Mouse (Mus musculus): ENCODE results near the gene Rpl18. TPM values are rescaled to one million over a fixed set of nuclear protein-coding genes. Genes with fewer than 3 reads are reported as not detected.

The Rpl18 gene
- polyA plus RNA-seq, 1 experiment from 2014 or later: 1,469 TPM

- H3K4me2 ChIP-seq: no peak overlapping the region
- 38% methylated on average over 2 of the region's 2 CpGs for WGBS
- no peaks in the 10 kb centered on the region for H3K36me3 ChIP-seq (ENCODE audit: control insufficient read depth, insufficient read depth, low read length)
- peaks cover 3% of the 10 kb centered on the region for H3K9me3 ChIP-seq (ENCODE audit: control insufficient read depth, low read length)
- H3K27ac ChIP-seq (ENCODE audit: low read depth, low read length): no peak overlapping the region
- ATAC-seq (replicated peaks; ENCODE audit: low FRiP score) (no peak), DNase-seq (ENCODE audit: low spot score) (no peak)
- H3K4me1 ChIP-seq (replicated peaks; ENCODE audit: control insufficient read depth, insufficient read depth, low read length): no peaks in the 10 kb centered on the region; the same call in 1 of the 2 replicates
- H3K9ac ChIP-seq (ENCODE audit: low read depth, low read length): no peak overlapping the region
- H3K4me3 ChIP-seq (ENCODE audit: low read depth, low read length): no peak overlapping the region
- no peaks in the 10 kb centered on the region for H3K27me3 ChIP-seq (replicated peaks; ENCODE audit: control insufficient read depth, insufficient read depth, low read length)
Observed at GRCm38 (mm10) chr7:45744387-45744786, 29.1 kb downstream of the Rpl18 start.

- Histone ChIP-seq H3K9ac (ENCODE audit: low read depth, low read length) (no peak overlapping the region), H3K4me1 (replicated peaks; ENCODE audit: control insufficient read depth, insufficient read depth, low read length) (no peaks in the 10 kb centered on the region; the same call in 1 of the 2 replicates), H3K36me3 (ENCODE audit: control insufficient read depth, insufficient read depth, low read length) (no peaks in the 10 kb centered on the region), H3K27ac (ENCODE audit: low read depth, low read length) (no peak overlapping the region), H3K27me3 (replicated peaks; ENCODE audit: control insufficient read depth, insufficient read depth, low read length) (no peaks in the 10 kb centered on the region), H3K9me3 (ENCODE audit: control insufficient read depth, low read length) (peaks cover 3% of the 10 kb centered on the region), H3K4me2 (no peak overlapping the region), H3K4me3 (ENCODE audit: low read depth, low read length) (no peak overlapping the region)
- ATAC-seq (replicated peaks; ENCODE audit: low FRiP score) (no peak), DNase-seq (ENCODE audit: low spot score) (no peak)
- 56% methylated on average over 6 of the region's 6 CpGs for WGBS
Observed at GRCm38 (mm10) chr7:45746518-45746917, 31.3 kb downstream of the Rpl18 start.

DNA sequence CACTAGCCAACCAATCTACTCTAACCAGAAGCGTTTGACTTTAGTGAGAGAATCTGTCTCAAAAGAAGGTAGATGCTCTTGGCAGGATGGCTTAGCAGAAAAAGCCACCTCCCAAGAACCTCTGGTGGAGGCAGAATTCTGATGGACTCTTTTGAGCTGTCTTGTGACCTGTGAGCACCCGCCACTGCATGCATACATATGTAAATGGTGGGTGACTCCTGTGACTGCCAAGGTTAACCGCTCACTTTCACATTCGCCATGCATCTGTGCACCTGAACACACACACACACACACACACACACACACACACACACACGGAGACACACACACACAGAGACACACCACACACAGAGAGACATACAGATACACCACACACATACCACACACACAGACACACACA lies 32.2 kb downstream of the Rpl18 start:
- ATAC-seq (replicated peaks; ENCODE audit: low FRiP score) (no peak), DNase-seq (ENCODE audit: low spot score) (no peak)
- H3K4me3 ChIP-seq (ENCODE audit: low read depth, low read length): no peak overlapping the region
- H3K36me3 ChIP-seq (ENCODE audit: control insufficient read depth, insufficient read depth, low read length): no peaks in the 10 kb centered on the region
- 89% methylated on average over 5 of the region's 5 CpGs for WGBS
- H3K27ac ChIP-seq (ENCODE audit: low read depth, low read length): no peak overlapping the region
- no peak overlapping the region for H3K4me2 ChIP-seq
- no peaks in the 10 kb centered on the region; the same call in 1 of the 2 replicates for H3K4me1 ChIP-seq (replicated peaks; ENCODE audit: control insufficient read depth, insufficient read depth, low read length)
- peaks cover 3% of the 10 kb centered on the region for H3K9me3 ChIP-seq (ENCODE audit: control insufficient read depth, low read length)
- H3K9ac ChIP-seq (ENCODE audit: low read depth, low read length): no peak overlapping the region
- no peaks in the 10 kb centered on the region for H3K27me3 ChIP-seq (replicated peaks; ENCODE audit: control insufficient read depth, insufficient read depth, low read length)

- DNase-seq (ENCODE audit: low spot score) (no peak), ATAC-seq (replicated peaks; ENCODE audit: low FRiP score) (no peak)
- peaks cover 3% of the 10 kb centered on the region for H3K9me3 ChIP-seq (ENCODE audit: control insufficient read depth, low read length)
- no peak overlapping the region for H3K27ac ChIP-seq (ENCODE audit: low read depth, low read length)
- no peaks in the 10 kb centered on the region for H3K27me3 ChIP-seq (replicated peaks; ENCODE audit: control insufficient read depth, insufficient read depth, low read length)
- H3K36me3 ChIP-seq (ENCODE audit: control insufficient read depth, insufficient read depth, low read length): no peaks in the 10 kb centered on the region
- WGBS: 51% methylated on average over 7 of the region's 7 CpGs
- H3K4me2 ChIP-seq: no peak overlapping the region
- no peaks in the 10 kb centered on the region; the same call in 1 of the 2 replicates for H3K4me1 ChIP-seq (replicated peaks; ENCODE audit: control insufficient read depth, insufficient read depth, low read length)
- H3K9ac ChIP-seq (ENCODE audit: low read depth, low read length): no peak overlapping the region
- no peak overlapping the region for H3K4me3 ChIP-seq (ENCODE audit: low read depth, low read length)
Observed at GRCm38 (mm10) chr7:45748110-45748509, 32.9 kb downstream of the Rpl18 start.

DNA sequence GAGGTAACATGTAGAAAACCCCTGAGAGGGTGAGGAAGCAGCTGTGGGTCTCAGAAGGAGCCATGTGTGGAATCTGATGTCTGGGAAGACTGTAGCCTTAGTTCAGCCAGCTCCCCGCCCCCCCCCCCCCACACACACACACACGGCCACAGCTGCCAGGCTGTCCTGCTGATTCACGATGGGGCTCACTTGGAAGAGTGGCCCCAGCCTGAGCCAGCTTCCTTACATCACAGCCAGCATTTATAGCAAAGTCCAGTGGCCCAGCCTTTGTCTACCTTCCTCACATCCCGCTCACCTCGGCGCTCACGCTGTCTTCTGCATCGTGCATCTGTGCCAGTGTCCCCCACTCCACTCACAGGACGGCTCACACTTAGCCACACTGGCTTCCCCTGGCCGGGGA lies 34.1 kb downstream of the Rpl18 start:
- H3K36me3 ChIP-seq (ENCODE audit: control insufficient read depth, insufficient read depth, low read length): no peaks in the 10 kb centered on the region
- ATAC-seq (replicated peaks; ENCODE audit: low FRiP score) (no peak), DNase-seq (ENCODE audit: low spot score) (no peak)
- WGBS: 38% methylated on average over 10 of the region's 10 CpGs
- H3K27me3 ChIP-seq (replicated peaks; ENCODE audit: control insufficient read depth, insufficient read depth, low read length): no peaks in the 10 kb centered on the region
- no peak overlapping the region for H3K9ac ChIP-seq (ENCODE audit: low read depth, low read length)
- no peak overlapping the region for H3K4me2 ChIP-seq
- H3K4me1 ChIP-seq (replicated peaks; ENCODE audit: control insufficient read depth, insufficient read depth, low read length): no peaks in the 10 kb centered on the region; the same call in 1 of the 2 replicates
- H3K4me3 ChIP-seq (ENCODE audit: low read depth, low read length): no peak overlapping the region
- H3K27ac ChIP-seq (ENCODE audit: low read depth, low read length): no peak overlapping the region
- peaks cover 3% of the 10 kb centered on the region for H3K9me3 ChIP-seq (ENCODE audit: control insufficient read depth, low read length)

GRCm38 (mm10) chr7:45750162-45750561 lies 34.9 kb downstream of the Rpl18 start:
- ATAC-seq (replicated peaks; ENCODE audit: low FRiP score) (no peak), DNase-seq (ENCODE audit: low spot score) (no peak)
- Histone ChIP-seq H3K27me3 (replicated peaks; ENCODE audit: control insufficient read depth, insufficient read depth, low read length) (no peaks in the 10 kb centered on the region), H3K4me1 (replicated peaks; ENCODE audit: control insufficient read depth, insufficient read depth, low read length) (no peaks in the 10 kb centered on the region; the same call in 1 of the 2 replicates), H3K9me3 (ENCODE audit: control insufficient read depth, low read length) (peaks cover 3% of the 10 kb centered on the region), H3K9ac (ENCODE audit: low read depth, low read length) (no peak overlapping the region), H3K4me2 (no peak overlapping the region), H3K27ac (ENCODE audit: low read depth, low read length) (no peak overlapping the region), H3K36me3 (ENCODE audit: control insufficient read depth, insufficient read depth, low read length) (no peaks in the 10 kb centered on the region), H3K4me3 (ENCODE audit: low read depth, low read length) (no peak overlapping the region)
- WGBS: 75% methylated on average over 9 of the region's 9 CpGs

GRCm38 (mm10) chr7:45755703-45756102 lies 40.4 kb downstream of the Rpl18 start:
- no peaks in the 10 kb centered on the region for H3K9me3 ChIP-seq (ENCODE audit: control insufficient read depth, low read length)
- ATAC-seq (replicated peaks; ENCODE audit: low FRiP score) (no peak), DNase-seq (ENCODE audit: low spot score) (no peak)
- H3K4me1 ChIP-seq (replicated peaks; ENCODE audit: control insufficient read depth, insufficient read depth, low read length): no peaks in the 10 kb centered on the region
- H3K4me2 ChIP-seq: no peak overlapping the region
- no peak overlapping the region for H3K9ac ChIP-seq (ENCODE audit: low read depth, low read length)
- 59% methylated on average over 6 of the region's 6 CpGs for WGBS
- H3K27ac ChIP-seq (ENCODE audit: low read depth, low read length): no peak overlapping the region
- no peaks in the 10 kb centered on the region for H3K36me3 ChIP-seq (ENCODE audit: control insufficient read depth, insufficient read depth, low read length)
- H3K4me3 ChIP-seq (ENCODE audit: low read depth, low read length): no peak overlapping the region
- H3K27me3 ChIP-seq (replicated peaks; ENCODE audit: control insufficient read depth, insufficient read depth, low read length): peaks cover 26% of the 10 kb centered on the region

GRCm38 (mm10) chr7:45759400-45759799 lies 44.1 kb downstream of the Rpl18 start:
- no peaks in the 10 kb centered on the region for H3K9me3 ChIP-seq (ENCODE audit: control insufficient read depth, low read length)
- peak overlapping the region; percentile 56 for H3K4me2 ChIP-seq
- peaks cover 29% of the 10 kb centered on the region for H3K27me3 ChIP-seq (replicated peaks; ENCODE audit: control insufficient read depth, insufficient read depth, low read length)
- WGBS: 7% methylated on average over 27 of the region's 27 CpGs
- ATAC-seq (replicated peaks; ENCODE audit: low FRiP score) (0 out of 2 replicates have a peak, but pooled peaks have one; percentile 36), DNase-seq (ENCODE audit: low spot score) (no peak)
- H3K9ac ChIP-seq (ENCODE audit: low read depth, low read length): no peak overlapping the region
- H3K4me1 ChIP-seq (replicated peaks; ENCODE audit: control insufficient read depth, insufficient read depth, low read length): no peaks in the 10 kb centered on the region
- H3K4me3 ChIP-seq (ENCODE audit: low read depth, low read length): peak overlapping the region; percentile 25; the same call in 1 of the 2 replicates
- H3K36me3 ChIP-seq (ENCODE audit: control insufficient read depth, insufficient read depth, low read length): no peaks in the 10 kb centered on the region
- no peak overlapping the region for H3K27ac ChIP-seq (ENCODE audit: low read depth, low read length)

GRCm38 (mm10) chr7:45760151-45760550 lies 44.9 kb downstream of the Rpl18 start:
- DNase-seq (ENCODE audit: low spot score): no peak
- 56% methylated on average over 5 of the region's 5 CpGs for WGBS
- no peak for ATAC-seq (replicated peaks; ENCODE audit: low FRiP score)
- Histone ChIP-seq H3K4me3 (ENCODE audit: low read depth, low read length) (no peak overlapping the region), H3K27me3 (replicated peaks; ENCODE audit: control insufficient read depth, insufficient read depth, low read length) (peaks cover 29% of the 10 kb centered on the region), H3K4me2 (no peak overlapping the region), H3K4me1 (replicated peaks; ENCODE audit: control insufficient read depth, insufficient read depth, low read length) (no peaks in the 10 kb centered on the region), H3K9ac (ENCODE audit: low read depth, low read length) (no peak overlapping the region), H3K27ac (ENCODE audit: low read depth, low read length) (no peak overlapping the region), H3K36me3 (ENCODE audit: control insufficient read depth, insufficient read depth, low read length) (no peaks in the 10 kb centered on the region), H3K9me3 (ENCODE audit: control insufficient read depth, low read length) (no peaks in the 10 kb centered on the region)

Data from liver, embryonic 11.5 days (tissue).